Mouse (Mus musculus): ENCODE measurements around the gene Kifc5b. TPM values are rescaled to one million over a fixed set of nuclear protein-coding genes. Genes with fewer than 3 reads are reported as not detected.
"Not testable (repeated sequence)": the region's sequence is repeated elsewhere in the genome, so short reads cannot be mapped to it uniquely, and the experiment has no call there.

The Kifc5b gene
- total RNA-seq, 2 experiments from 2014 or later, result 2.9 to 3.1 TPM

DNA sequence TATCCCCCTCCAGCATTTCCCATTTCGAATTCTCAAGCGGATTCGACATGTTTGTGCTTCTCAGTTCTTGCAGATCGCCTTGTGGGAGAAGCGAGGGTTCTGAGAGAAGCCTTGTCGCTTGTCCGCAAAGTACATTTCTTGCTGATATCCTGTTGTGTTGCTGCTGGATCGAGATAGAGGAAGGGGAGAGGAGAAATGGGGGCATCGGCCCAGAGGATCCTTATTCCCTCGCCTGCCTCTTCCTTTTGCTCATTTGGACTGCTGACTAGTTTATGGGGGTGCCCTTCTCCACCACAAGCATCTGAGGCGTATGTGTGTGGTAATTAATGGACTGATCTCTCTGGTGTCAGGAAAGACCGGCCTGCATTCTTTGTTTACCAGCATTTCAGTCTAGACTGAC is 669 bp downstream of the Kifc5b start:
- not testable (repeated sequence) for DNase-seq (ENCODE audit: extremely low spot score in 1 of 2, low spot score in 1 of 2)

DNA sequence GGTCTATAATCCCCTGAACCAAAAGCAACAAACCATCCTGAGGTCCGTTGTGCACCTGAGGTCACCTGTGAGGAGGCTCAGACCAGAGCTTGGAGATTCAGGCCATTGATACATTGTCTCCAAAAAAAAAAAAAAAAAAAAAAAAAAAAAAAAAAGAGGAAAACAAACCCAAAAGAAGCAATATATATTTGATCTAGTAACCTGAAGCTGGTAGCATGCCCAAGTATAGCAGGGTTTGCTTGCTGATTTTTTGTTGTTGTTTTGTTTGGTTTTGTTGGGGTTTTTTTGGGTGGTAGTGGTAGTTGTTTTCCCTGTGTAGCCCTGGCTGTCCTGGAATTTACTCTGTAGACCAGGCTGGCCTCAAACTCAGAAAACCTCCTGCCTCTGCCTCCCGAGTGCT is 1.5 kb downstream of the Kifc5b start:
- no peak for DNase-seq (ENCODE audit: extremely low spot score in 1 of 2, low spot score in 1 of 2)

DNA sequence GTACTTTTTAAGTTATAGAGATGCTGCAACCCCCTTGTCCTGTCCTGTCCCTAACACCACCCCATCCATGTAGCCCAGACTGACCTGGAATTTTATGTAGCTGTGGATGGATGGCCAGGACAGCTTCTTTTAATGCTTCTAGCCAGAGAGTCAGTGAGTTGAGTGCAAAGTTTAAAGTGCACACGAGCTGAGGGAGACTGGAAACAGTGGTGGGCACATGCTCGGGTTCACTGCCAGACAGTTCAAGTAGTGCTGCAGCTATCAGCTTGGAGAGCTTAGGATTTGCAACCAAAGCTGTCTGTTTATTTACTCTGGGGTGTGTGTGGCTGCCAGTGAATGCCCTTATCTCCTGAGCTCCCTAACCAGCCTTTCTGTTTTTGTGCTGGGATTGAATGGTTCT is 2.6 kb downstream of the Kifc5b start:
- DNase-seq (ENCODE audit: extremely low spot score in 1 of 2, low spot score in 1 of 2), result not testable (repeated sequence)

DNA sequence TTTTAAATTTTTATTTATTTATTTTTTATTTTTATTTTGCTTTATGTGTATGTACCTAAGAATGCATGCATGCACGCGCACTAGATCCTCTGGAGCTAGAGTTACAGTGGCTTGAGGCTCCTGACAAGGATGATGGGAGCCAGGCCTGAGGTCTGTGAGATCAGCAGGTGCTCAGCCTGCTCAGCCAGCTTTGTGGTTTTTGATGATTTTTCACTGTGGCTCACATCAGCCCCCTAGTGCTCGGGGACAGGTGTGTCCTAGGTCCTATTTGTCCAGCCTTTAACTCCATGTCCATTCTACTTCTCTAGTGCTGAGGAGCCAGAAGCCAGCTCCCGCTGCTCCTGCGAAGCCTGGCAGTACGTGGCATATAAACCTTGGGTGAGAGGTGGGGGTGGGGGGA is 5.5 kb downstream of the Kifc5b start:
- DNase-seq (ENCODE audit: extremely low spot score in 1 of 2, low spot score in 1 of 2), result not testable (repeated sequence)

DNA sequence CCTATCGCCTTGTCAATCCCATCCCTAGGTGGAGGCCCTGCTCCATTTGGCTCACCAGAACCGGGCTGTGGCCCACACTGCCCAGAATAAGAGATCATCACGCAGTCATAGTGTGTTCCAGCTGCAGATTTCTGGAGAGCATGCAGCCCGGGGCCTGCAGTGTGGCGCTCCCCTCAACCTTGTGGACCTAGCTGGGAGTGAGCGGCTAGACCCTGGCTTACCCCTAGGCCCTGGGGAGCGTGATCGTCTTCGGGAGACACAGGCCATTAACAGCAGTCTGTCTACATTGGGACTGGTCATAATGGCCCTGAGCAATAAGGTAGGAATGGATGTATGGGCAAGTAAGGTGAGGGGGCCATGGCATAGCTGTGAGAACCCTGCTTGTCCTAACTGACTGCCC is 8.5 kb downstream of the Kifc5b start:
- DNase-seq (ENCODE audit: extremely low spot score in 1 of 2, low spot score in 1 of 2), result not testable (repeated sequence)

DNA sequence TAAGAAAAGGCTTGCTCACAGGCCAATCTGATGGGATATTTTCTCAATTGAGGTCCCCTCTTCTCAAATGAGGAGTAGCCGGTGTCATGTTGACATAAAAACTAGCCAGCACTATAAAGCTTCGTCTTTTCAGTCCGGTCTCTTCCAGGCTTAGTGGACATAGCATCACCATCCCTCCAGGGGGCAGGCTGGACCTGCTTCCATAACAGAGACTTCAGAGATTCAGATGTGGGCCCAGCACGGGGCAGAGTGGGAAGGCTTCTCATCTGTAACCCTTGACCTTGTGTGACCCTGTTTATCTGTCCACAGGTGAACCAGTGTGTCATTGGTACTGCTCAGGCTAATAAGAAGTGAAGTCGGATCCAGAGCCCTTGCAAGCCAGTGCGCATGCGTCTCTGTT is 14.9 kb downstream of the Kifc5b start:
- DNase-seq (ENCODE audit: extremely low spot score in 1 of 2, low spot score in 1 of 2), result not testable (repeated sequence)

DNA sequence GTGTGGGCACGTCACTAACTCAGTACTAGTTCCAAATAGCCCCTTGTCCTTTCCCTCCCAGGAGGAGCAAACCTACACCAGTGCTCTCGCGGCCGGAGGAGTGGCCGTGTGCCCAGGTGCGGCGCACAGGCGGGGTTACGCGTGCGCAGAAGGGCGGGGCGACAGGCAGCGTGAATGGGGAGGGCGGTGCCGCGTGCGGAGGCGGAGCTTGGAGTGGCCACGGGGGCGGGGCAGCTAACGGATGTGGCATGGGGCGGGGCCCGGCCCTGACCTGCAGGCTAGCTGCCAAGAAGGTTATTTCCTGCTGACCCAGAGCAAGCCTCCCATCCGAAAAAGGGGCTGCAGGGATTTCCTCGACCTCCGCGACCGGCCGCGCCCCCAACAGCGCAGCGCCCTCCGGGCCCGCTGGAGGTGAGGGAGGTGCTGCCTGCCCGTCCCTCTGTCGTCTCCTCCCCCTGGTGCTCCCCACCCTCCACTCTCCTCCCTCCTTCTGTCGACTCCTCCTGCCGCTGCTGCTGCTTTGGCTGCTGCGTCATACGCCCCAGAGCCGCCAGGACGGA is 16.0 kb downstream of the Kifc5b start, which contains the start of gene Phf1:
Phf1 (plus strand) TSS at position 214 of the 560 bp plus-strand sequence.
- DNase-seq (ENCODE audit: extremely low spot score in 1 of 2, low spot score in 1 of 2), result peak; percentile 90 to 95

DNA sequence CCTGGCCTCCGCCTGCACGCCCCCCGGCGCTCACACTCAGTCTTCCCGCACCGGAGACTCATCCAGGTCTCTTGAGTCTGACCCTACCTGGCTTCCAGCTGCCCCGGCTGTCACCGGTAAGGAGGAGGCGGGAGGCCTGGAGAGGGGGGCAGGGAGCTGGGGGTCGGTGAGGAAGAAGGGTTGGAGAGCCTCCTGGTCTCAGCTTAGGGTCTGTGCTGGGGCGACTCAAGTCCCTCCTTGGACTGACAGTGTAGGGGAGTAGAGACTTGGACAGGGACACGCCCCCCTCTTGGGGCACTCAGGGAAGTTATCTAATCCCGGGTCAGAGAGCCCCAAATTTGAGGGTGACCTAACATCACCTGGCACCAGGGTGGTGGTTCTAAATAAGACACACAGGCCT is 16.5 kb downstream of the Kifc5b start:
- DNase-seq (ENCODE audit: extremely low spot score in 1 of 2, low spot score in 1 of 2), result no peak

DNA sequence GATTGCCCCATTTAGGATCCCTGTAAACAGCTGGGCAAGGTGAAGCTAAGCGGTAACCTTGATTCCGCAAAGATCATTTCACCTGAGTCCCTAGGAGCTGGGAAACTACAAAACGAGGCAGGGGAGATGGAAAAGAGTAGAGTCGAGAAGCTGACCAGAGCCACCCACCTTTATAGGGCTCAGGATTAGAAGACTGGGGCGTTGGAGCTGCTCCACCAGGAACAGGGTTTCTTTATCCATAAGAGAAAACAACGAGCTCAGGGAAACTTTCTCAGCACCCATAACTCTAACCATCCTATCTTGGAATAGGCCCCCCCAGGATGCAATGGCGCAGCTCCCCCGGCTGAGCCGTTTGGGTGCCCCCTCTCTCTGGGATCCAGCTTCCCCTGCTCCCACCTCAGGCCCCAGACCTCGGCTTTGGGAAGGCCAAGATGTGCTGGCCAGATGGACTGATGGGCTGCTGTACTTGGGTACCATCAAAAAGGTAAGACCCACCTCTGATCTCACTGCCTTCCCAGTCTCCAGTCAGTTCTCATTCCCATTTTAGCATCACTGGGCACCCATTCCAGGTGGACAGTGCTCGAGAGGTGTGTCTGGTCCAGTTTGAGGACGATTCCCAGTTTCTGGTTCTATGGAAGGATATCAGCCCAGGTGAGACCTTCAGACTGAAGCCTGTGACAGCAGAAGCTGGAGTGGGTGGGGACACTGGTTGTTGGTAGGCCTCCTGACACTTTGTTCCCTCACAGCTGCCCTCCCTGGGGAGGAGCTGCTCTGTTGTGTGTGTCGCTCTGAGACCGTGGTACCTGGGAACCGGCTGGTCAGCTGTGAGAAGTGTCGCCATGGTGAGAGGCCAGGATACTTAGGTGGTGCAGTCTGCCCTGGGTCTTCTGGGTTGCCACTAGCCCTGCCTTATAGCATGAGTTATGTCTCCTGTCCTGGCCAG is 17.3 kb downstream of the Kifc5b start:
- no peak for DNase-seq (ENCODE audit: extremely low spot score in 1 of 2, low spot score in 1 of 2)

DNA sequence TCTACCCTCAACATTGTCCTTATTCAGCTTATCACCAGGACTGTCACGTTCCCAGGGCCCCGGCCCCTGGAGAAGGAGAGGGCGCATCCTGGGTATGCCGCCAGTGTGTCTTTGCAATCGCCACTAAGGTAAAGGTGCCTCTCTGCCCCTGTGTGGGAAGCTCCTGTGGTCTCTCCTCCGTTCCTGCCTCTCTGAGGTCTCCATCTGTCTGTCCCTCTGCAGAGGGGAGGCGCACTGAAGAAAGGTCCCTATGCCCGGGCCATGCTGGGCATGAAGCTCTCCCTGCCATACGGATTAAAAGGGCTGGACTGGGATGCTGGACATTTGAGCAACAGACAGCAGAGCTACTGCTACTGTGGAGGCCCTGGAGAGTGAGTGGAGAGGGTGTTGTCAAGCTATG is 18.1 kb downstream of the Kifc5b start:
- no peak for DNase-seq (ENCODE audit: extremely low spot score in 1 of 2, low spot score in 1 of 2)

DNA sequence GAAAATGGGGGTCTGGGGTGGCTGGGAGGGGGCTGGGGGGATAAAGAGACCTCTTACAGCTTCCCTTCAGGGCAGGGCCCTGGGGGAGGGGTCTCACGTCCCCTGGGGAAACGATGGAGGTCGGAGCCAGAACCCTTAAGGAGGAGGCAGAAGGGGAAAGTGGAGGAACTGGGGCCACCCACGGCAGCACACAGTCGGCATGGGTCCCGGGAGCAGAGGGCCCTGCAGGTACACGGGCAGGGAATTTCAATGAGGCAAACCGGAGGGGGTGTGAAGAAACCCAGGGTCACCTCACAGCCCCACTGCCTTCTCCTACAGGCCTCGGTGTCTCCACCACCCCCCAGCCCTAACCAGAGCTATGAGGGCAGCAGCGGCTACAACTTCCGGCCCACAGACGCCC is 19.6 kb downstream of the Kifc5b start:
- DNase-seq (ENCODE audit: extremely low spot score in 1 of 2, low spot score in 1 of 2), result no peak

DNA sequence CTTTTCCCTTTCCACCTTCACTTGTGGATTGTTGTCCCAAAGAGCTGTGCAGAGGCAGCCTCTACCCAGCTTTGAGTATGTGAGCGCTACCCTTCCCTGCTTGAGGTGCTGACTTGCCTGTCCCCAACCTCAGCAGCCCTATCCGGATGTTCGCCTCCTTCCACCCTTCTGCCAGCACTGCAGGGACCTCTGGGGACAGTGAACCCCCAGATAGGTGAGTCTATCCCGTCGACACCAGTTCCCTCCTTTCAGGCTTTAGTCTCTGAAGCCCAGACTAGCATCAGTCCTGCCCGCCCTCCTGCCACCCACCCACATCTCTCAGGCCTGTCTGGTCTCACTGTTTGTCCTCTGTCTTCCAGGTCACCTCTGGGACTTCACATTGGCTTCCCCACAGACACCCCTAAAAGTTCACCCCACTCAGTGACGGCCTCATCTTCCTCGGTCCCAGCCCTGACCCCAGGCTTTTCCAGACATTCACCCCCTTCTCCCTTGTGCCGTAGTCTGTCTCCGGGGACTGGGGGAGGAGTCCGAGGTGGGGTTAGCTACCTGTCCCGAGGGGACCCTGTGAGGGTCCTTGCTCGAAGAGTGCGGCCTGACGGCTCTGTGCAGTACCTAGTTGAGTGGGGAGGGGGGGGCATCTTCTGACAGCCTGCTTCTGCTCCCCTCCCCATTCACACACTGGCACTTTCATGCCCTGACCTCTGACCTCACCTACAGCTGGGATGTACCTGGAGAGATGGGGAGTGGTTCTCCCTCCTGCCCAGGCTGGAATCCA is 20.2 kb downstream of the Kifc5b start:
- DNase-seq (ENCODE audit: extremely low spot score in 1 of 2, low spot score in 1 of 2), result no peak

DNA sequence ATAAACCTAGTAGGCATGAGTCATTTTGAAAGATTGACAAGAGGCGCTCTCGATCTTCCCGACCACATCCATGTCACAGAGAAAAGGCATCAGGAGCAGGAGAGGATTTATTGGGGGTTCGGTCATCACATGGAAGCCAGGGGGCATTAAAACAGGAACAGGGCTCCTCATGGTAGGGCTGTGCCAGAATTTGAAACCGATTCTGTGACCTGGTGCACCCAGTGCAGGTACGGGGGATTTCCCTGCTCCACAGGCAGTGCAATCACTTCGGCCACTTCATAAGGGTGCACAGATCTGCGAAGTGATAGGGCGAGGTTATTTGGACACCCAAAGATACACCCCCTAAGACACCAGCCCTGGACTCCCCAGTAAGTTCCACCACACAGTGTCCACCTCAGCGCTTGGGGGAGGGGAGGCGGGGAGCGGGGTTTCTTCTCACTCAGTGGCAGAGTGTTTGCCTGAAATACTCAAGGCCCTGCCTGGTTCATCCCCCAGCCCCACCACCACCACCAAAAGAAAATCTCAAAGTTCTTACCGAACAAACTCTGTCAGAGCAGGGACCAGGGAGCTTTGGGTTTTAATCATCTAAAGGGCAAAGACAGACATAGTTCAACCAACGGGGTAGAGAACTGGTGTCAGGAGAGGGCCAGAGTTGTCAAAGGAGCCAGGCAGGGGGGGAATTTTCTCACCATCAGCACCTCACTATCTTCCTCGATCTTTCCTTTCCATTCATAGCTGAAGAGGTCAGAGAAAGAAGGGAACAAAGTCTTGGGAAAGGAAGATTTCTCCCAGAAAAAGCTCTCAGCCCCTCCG is 21.2 kb downstream of the Kifc5b start:
- no peak for DNase-seq (ENCODE audit: extremely low spot score in 1 of 2, low spot score in 1 of 2)

DNA sequence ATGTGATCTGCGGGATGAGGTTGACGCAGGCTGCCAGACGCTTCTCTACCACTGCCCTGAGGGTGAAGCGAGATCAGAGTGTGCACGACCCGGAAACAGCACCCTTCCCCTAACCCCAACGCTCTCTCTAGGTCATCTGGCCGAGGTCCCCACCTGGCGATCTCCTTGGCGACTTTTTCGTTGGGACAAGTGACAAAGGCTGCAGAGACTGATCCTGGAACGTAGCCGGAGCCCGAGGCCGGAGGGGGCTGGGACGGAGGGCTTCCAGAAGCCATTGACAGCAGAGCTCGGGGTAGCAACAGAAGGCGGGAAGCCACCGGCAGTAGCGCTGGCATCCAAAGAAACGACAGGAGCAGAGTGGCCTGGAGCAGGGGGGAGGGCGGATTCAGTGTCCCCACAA is 21.8 kb downstream of the Kifc5b start:
- peak in 1 of 2 experiments; percentile 10 for DNase-seq (ENCODE audit: extremely low spot score in 1 of 2, low spot score in 1 of 2)

DNA sequence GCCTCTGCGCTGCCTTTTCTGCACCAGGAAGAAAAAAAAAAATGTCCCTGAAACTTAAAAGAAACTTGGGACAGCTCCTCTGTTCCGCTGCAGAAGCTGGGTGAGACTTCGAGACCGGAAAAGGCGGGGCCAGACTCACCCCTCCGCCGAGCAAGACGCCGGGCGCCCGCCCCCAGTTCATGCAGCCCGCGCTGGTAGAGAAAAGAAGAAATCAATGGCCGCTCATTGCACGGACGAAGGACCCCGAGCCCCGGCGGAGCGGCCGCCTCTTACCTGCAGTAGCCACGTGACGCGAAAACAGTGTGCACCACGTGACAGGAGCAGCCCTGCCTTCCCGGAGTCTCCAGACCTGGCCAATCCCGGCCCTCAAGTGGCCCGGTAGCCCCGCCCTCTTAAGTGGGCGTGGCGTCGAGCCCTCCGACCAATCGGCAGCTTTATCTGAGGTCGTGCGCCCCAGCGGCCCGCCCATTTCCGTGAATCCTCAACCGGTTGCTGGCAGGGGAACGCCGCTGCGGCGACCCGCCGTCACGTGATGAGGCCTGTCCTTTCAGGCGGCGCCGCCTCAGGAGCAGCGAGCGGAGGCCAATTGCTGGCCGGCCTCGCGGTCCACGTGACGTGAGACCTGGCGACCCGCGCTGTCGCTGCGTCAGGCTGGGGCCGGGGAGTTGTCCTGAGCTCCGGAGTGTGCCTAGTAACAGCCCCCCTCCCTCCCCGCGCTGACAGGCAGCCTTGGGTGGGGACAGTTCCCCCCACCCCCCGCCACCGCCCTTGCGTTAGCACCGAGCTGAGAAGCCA is 22.5 kb downstream of the Kifc5b start, which contains the start of gene Cuta:
Cuta (minus strand) TSS at position 392 of the 795 bp plus-strand sequence.
- peak; percentile 93 to 96 for DNase-seq (ENCODE audit: extremely low spot score in 1 of 2, low spot score in 1 of 2)

DNA sequence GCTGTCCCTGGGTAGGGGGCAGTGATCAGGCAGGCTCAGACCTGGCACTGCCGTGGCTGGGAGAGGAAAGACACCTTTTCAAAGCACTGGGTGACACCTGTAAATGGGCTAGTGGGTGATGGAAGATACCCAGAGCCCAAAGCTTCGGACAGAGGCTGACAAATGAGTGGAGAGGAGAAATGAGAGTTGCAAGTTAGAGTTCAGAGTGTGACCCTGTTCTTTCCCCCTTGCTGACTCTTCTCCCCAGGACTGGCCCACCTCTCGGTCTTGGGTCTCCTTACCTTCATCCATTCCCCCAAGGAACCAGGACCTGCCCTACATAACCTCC is 23.0 kb downstream of the Kifc5b start:
- DNase-seq (ENCODE audit: extremely low spot score in 1 of 2, low spot score in 1 of 2), result no peak

DNA sequence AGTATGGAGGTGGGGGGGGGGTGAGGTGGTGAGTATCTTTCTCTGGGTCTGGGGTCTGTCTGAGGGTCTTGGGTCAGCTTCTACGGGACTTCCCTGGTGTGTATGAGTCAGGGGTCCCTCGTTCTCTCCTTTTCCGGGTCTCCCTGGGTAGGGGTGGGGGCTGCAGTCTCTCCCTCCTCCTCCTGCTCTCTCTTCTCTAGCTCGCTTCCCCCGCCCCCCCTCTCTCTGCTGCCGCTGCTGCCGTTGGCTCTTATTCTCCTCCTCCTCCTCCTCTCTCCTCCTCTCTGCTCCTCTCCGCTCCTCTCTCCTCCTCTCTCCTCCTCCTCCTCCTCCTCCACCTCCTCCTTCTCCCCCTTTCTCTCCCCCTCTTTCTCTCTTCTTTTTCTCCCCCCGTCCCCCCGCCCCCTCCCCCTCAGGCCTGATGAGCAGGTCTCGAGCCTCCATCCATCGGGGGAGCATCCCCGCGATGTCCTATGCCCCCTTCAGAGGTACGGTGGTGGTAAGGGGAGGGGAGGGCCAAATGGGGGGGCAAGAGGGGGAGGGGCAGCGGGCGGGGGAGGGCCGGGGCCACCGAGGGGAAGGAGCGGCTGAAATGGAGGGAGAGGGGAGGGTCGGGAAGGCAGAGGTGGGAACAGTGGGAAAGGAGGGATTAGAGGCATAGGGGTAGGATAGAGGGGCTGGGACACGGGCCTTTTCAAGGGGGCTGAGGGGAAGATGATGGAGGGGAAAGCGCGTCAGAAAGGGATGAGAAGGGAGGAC is 24.3 kb downstream of the Kifc5b start, which contains the start of gene Syngap1:
Syngap1 (plus strand) TSS at position 223 of the 759 bp plus-strand sequence.
- DNase-seq (ENCODE audit: extremely low spot score in 1 of 2, low spot score in 1 of 2), result peak; percentile 32 to 49

DNA sequence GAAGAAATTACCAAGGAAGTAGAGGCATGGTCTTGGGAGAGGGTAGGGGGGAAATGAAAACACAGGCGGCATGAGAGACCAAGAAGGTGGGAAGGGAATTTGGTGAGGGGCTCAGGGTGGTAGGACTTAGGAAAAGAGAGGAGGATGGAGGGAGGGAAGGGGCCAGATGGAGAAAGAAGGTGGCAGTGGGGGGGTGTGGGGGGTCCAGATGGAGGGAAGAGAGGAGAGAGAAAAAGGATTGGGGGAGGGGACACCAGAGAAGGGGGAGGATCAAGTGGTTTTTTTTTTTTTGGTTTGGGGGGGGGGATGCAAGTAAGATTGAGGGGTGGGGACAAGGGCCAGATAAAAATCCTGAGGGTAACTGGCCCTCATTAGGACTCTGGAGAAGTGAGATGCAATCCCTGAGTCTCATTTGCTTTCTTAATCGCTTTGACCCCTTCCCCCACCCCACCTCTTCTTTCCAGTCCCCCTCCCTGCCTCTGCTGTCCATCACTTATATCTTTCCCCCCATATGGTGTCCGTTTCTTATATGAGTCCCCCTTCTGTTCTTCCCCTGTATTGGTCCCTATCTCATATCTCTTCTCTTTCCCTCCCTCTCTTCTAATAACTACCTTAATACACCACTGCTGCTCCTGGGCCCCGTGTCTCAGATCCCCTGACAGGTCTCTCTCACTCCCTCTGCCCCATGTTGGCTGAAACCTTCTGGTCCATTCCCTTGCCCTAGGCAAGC is 25.1 kb downstream of the Kifc5b start:
- DNase-seq (ENCODE audit: extremely low spot score in 1 of 2, low spot score in 1 of 2), result peak in 1 of 2 experiments; percentile 6

Measured in layer of hippocampus, postnatal 25 days (tissue).